Mouse (Mus musculus): ENCODE measurements at regions not wholly inside any gene's neighbourhood (a gene's known extent, or its start where the extent isn't known, plus 50 kb on each side); places are given as distances from the start of the nearest gene placed in this dataset.

DNA sequence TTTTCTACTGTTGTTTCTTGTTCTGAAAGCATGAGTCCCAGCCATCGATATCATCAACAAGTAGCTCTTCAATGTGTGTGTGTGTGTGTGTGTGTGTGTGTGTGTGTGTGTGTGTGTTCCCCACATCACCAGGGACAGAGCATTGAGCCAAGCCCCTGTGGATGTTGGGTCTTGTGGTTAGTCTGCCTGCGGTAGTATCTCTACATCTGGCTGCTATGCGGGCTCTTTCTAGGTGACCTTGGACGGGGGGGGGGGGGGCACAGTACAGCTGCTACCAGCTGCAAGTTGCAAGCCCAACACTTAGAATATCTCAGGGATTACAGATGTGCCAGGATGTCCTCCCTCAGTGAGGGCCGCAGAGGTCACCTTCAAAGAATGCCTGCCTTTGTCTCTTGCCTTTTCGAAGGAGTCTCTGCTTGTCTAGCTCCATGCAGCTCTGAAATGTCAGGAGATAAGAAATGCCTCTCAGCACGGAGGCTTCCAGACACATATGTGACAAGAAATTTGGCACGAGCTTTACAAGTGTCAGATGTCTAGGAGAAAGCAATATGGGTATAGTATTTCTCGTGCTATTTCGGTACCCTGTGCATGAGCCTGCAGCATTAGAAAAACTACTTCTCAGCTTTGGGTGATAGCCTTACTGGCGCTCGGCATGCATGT is 75.6 kb upstream of the Pgrmc2 start:
- no peaks in the 10 kb centered on the region for H3K36me3 ChIP-seq
- no peak for ATAC-seq (ENCODE audit: insufficient number of reproducible peaks, insufficient read depth, low FRiP score, low TSS enrichment, low read depth)
- 83% methylated on average over 12 of the region's 12 CpGs for WGBS
- no peaks in the 10 kb centered on the region for H3K9me3 ChIP-seq
- H3K9ac ChIP-seq (replicated peaks): no peak overlapping the region
- no peaks in the 10 kb centered on the region for H3K4me1 ChIP-seq (replicated peaks)
- no peaks in the 10 kb centered on the region for H3K27me3 ChIP-seq
- H3K4me3 ChIP-seq (replicated peaks): no peak overlapping the region
- H3K27ac ChIP-seq: no peak overlapping the region
- H3K4me2 ChIP-seq: no peak overlapping the region

DNA sequence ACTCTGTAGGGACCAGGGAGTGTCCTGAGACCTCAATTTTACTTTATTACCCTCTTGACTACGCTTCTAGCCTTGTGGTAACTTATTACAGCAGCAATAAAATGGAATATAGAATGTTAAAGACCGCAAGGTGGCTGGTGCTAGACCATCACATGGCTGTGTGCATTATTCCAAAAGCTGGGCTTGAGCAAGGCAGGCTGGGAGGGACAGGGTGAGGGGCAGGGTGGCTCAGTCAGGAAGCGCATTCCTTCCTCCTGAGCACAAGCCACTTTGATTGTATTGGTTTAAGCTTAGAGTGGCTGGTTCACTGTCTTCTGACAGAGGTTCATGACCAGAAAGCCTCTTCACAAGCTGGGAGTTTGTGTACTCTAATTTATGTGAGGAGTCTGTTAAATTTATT is 74.6 kb upstream of the Pgrmc2 start:
- Histone ChIP-seq H3K27me3 (no peaks in the 10 kb centered on the region), H3K9me3 (no peaks in the 10 kb centered on the region), H3K4me3 (replicated peaks) (no peak overlapping the region), H3K4me2 (no peak overlapping the region), H3K27ac (no peak overlapping the region), H3K9ac (replicated peaks) (no peak overlapping the region), H3K36me3 (no peaks in the 10 kb centered on the region), H3K4me1 (replicated peaks) (no peaks in the 10 kb centered on the region)
- no peak for ATAC-seq (ENCODE audit: insufficient number of reproducible peaks, insufficient read depth, low FRiP score, low TSS enrichment, low read depth)
- WGBS: 72% methylated on average over 3 of the region's 3 CpGs

DNA sequence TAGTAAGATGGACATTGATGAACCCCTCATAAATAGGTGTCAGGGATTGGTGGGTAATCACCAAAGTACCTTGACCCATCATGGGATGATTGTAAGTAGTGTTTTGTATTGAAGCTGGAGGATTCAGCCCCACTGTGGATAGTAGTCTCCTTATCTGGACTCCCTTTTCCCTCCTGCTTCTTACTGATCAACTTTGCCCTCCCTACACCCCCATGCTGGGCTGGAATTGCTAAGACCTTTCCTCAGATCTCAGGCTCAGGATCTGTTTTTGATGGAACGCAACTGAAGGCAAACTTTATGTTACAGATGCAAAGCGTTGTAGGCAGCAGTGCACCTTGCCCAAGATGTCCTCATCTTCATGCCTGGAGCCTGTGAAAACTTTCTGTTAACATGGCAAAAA is 73.7 kb upstream of the Pgrmc2 start:
- ATAC-seq (ENCODE audit: insufficient number of reproducible peaks, insufficient read depth, low FRiP score, low TSS enrichment, low read depth): no peak
- H3K4me1 ChIP-seq (replicated peaks): no peaks in the 10 kb centered on the region
- no peaks in the 10 kb centered on the region for H3K36me3 ChIP-seq
- no peak overlapping the region for H3K4me2 ChIP-seq
- H3K27me3 ChIP-seq: no peaks in the 10 kb centered on the region
- WGBS: 92% methylated on average over 2 of the region's 2 CpGs
- H3K27ac ChIP-seq: no peak overlapping the region
- no peak overlapping the region for H3K4me3 ChIP-seq (replicated peaks)
- H3K9ac ChIP-seq (replicated peaks): no peak overlapping the region
- H3K9me3 ChIP-seq: no peaks in the 10 kb centered on the region

DNA sequence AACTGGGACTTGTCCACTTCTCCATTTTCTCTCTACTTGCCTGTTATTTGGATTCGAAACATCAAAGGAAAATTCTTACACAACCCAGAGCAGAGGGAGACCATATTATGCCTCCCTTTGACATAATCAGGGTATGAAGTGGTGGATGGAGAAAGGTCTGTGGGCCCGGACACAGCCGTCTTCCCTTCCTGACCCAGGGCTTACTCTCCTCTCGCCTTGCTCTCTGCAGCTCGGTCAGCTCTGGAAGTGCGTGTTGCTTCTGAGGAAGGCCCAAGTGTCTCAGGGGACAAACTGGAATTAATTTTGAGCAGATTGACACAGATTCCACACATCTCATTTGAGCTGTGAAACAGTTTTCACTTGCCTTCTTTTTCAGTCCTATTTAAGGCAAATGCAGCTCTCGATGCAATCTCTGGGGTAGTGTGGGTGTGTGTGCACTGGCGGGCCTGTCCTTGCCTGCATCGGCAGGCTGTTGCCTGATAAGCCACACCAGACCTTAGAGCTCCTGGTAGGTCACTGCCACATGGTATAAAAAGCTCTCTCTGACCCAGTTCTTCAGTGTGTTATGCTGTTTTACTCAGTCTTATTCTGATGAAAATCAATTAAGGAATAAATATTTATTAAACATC is 72.4 kb upstream of the Pgrmc2 start:
- Histone ChIP-seq H3K9ac (replicated peaks) (no peak overlapping the region), H3K27me3 (no peaks in the 10 kb centered on the region), H3K4me2 (no peak overlapping the region), H3K4me1 (replicated peaks) (no peaks in the 10 kb centered on the region), H3K4me3 (replicated peaks) (no peak overlapping the region), H3K36me3 (no peaks in the 10 kb centered on the region), H3K9me3 (no peaks in the 10 kb centered on the region), H3K27ac (no peak overlapping the region)
- ATAC-seq (ENCODE audit: insufficient number of reproducible peaks, insufficient read depth, low FRiP score, low TSS enrichment, low read depth): no peak
- 82% methylated on average over 9 of the region's 9 CpGs for WGBS

DNA sequence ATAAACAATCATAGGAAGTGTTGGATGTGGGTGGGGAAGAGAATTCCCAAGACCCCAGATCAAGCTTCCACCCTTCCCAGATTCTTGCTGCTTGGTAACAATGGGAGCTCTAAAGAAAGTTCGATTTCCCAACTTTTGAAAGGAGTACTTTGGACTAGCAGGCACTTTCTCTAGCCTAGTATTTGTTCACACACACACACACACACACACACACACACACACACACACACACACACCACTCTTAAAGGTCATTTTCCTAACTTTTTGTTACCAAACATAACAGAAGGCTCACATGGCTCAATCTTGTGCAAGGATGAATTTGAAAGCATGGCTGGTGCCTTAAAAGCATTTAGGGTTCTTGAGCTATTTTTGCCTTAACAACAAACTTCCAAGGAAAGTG is 71.6 kb upstream of the Pgrmc2 start:
- no peak overlapping the region for H3K9ac ChIP-seq (replicated peaks)
- no peaks in the 10 kb centered on the region for H3K4me1 ChIP-seq (replicated peaks)
- no peak overlapping the region for H3K27ac ChIP-seq
- no peaks in the 10 kb centered on the region for H3K36me3 ChIP-seq
- no peak for ATAC-seq (ENCODE audit: insufficient number of reproducible peaks, insufficient read depth, low FRiP score, low TSS enrichment, low read depth)
- H3K9me3 ChIP-seq: no peaks in the 10 kb centered on the region
- 64% methylated on average over 1 of the region's 1 CpGs for WGBS
- H3K4me2 ChIP-seq: no peak overlapping the region
- no peaks in the 10 kb centered on the region for H3K27me3 ChIP-seq
- no peak overlapping the region for H3K4me3 ChIP-seq (replicated peaks)

DNA sequence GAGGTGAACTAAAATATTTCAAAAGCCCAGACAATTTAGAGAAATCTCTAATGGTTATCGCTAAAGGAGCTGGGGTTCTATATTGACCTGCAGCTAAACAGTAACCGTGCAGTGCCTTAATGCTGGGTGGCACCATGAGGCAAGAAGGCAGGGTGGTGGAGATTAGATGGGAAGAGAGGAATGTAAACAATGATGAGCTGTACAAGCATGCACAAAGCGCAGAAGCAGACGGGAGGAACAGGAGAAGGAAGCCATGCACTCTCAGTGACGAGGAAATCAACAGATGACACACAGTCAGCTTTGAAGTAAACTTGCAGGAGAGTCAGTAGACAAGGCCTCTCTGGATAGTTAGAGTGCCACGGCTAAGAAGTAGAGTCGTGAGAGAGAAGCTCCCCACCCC is 69.1 kb upstream of the Pgrmc2 start:
- 77% methylated on average over 7 of the region's 7 CpGs for WGBS
- no peaks in the 10 kb centered on the region for H3K4me1 ChIP-seq (replicated peaks)
- no peak overlapping the region for H3K4me2 ChIP-seq
- no peaks in the 10 kb centered on the region for H3K9me3 ChIP-seq
- no peak overlapping the region for H3K4me3 ChIP-seq (replicated peaks)
- no peak for ATAC-seq (ENCODE audit: insufficient number of reproducible peaks, insufficient read depth, low FRiP score, low TSS enrichment, low read depth)
- no peak overlapping the region for H3K9ac ChIP-seq (replicated peaks)
- H3K27ac ChIP-seq: no peak overlapping the region
- no peaks in the 10 kb centered on the region for H3K27me3 ChIP-seq
- no peaks in the 10 kb centered on the region for H3K36me3 ChIP-seq

DNA sequence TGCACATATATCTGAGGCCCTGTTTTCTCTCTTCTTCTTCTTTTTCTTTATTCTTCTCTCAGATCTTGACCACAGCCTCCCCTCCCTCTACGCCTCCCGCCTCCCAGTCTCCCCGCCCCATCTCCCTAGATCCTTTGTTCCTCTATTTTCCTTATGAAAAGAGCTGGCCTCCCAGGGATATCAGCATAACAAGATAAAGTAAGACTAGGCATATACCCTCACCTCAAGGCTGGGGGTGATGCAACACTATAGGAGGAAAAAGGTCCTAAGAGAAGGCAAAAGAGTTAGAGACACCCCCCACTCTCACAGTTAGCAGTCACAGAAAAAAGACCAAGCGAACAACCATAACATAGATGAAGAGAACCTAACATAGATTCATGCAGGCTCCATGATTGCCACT is 57.5 kb upstream of the Pgrmc2 start:
- Histone ChIP-seq H3K9ac (replicated peaks) (no peak overlapping the region), H3K4me2 (no peak overlapping the region), H3K36me3 (no peaks in the 10 kb centered on the region), H3K27ac (no peak overlapping the region), H3K9me3 (no peaks in the 10 kb centered on the region; the same call in 1 of the 2 replicates), H3K27me3 (no peaks in the 10 kb centered on the region), H3K4me1 (replicated peaks) (no peaks in the 10 kb centered on the region), H3K4me3 (replicated peaks) (no peak overlapping the region)
- no peak for ATAC-seq (ENCODE audit: insufficient number of reproducible peaks, insufficient read depth, low FRiP score, low TSS enrichment, low read depth)
- WGBS: 95% methylated on average over 4 of the region's 4 CpGs

DNA sequence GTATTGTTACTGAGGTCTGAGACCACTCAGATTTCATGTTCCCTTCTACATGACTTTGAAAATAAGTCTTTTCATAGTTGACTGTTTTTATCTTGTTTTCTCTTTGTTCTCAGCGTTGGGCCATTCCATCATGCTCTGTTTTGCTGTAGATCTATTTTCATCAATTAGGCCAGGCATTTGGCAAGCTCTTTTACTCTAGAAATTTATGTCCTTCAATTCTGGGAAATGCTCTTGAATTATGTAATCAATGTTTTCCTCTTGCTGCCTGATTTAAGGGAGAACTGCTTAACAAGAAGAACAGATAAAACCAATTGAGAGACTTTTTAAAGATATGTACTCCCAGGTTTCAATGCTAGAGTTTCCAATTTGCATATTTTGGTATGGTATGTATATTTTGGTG is 55.1 kb upstream of the Pgrmc2 start:
- no peak overlapping the region for H3K4me3 ChIP-seq (replicated peaks)
- no peaks in the 10 kb centered on the region; the same call in 1 of the 2 replicates for H3K9me3 ChIP-seq
- no peak overlapping the region for H3K27ac ChIP-seq
- H3K4me2 ChIP-seq: no peak overlapping the region
- H3K36me3 ChIP-seq: no peaks in the 10 kb centered on the region
- ATAC-seq (ENCODE audit: insufficient number of reproducible peaks, insufficient read depth, low FRiP score, low TSS enrichment, low read depth): no peak
- H3K27me3 ChIP-seq: no peaks in the 10 kb centered on the region
- no peak overlapping the region for H3K9ac ChIP-seq (replicated peaks)
- H3K4me1 ChIP-seq (replicated peaks): 0 out of 2 replicates have a peak, but pooled peaks cover 2% of the 10 kb centered on the region
- 88% methylated on average over 1 of the region's 1 CpGs for WGBS

DNA sequence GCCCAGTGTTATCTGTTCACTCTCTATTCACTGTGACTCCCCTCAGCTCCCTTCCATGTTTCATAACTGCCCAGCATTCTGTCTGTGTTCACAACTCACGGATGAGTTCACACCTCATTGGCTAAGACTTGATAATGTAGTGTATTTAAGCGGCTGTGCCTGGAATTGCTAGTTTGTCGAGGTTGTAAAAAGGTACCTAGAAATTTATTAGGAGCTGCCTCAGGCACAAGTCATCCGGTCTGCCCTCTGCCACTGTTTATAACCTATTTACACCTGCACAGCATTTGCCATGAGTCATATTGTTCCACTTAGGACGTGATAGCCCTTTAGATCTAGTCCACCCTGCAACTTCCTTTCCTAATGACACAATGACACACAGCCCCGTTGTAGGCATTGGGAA is 50.0 kb upstream of the Pgrmc2 start:
- Histone ChIP-seq H3K9me3 (no peaks in the 10 kb centered on the region), H3K4me1 (replicated peaks) (0 out of 2 replicates have a peak, but pooled peaks cover 5% of the 10 kb centered on the region), H3K27ac (no peak overlapping the region), H3K27me3 (0 out of 2 replicates have a peak, but pooled peaks cover 5% of the 10 kb centered on the region), H3K4me2 (no peak overlapping the region), H3K4me3 (replicated peaks) (no peak overlapping the region), H3K9ac (replicated peaks) (no peak overlapping the region), H3K36me3 (no peaks in the 10 kb centered on the region)
- WGBS: 19% methylated on average over 6 of the region's 6 CpGs
- no peak for ATAC-seq (ENCODE audit: insufficient number of reproducible peaks, insufficient read depth, low FRiP score, low TSS enrichment, low read depth)
